Mouse (Mus musculus) midbrain, embryonic 13.5 days (tissue): ENCODE data around the gene Cadm1. TPM values are rescaled to one million over a fixed set of nuclear protein-coding genes. Genes with fewer than 3 reads are reported as not detected.
A peak's percentile ranks its signal among the peaks of the same experiment; 100 is the strongest.

ENCODE experiments used
- ATAC-seq: fragments of 200-750 bp; cut with Nextera tagmentation; 2 replicates; pipeline ENCODE4 v1.8.0; 2017; ENCODE audit warnings: mild to moderate bottlenecking, moderate TSS enrichment, moderate library complexity
- H3K27ac ChIP-seq: fragments of 300-500 bp; sonication (generic); 2 replicates; pipeline ENCODE4 v1.5.1; 2015; ENCODE audit warnings: inconsistent platforms, mild to moderate bottlenecking, moderate library complexity
- H3K27me3 ChIP-seq: fragments of 300-500 bp; sonication (generic); 2 replicates; pipeline ENCODE4 v1.6.1; 2015; ENCODE audit warnings: mild to moderate bottlenecking, inconsistent platforms
- H3K36me3 ChIP-seq: fragments of 300-500 bp; sonication (generic); 2 replicates; pipeline ENCODE4 v1.6.1; 2015; ENCODE audit warnings: mild to moderate bottlenecking, inconsistent platforms
- H3K4me1 ChIP-seq: fragments of 300-500 bp; sonication (generic); replicated peaks from 2 replicates; pipeline ENCODE4 v1.6.1; 2015; ENCODE audit warnings: inconsistent platforms
- H3K4me2 ChIP-seq: fragments of 300-500 bp; sonication (generic); replicated peaks from 2 replicates; pipeline ENCODE4 v1.6.1; 2015; ENCODE audit warnings: moderate library complexity, mild to moderate bottlenecking, inconsistent platforms
- H3K4me3 ChIP-seq: fragments of 300-500 bp; sonication (generic); replicated peaks from 2 replicates; pipeline ENCODE4 v1.5.1; 2015; ENCODE audit warnings: mild to moderate bottlenecking, inconsistent platforms
- H3K9ac ChIP-seq: fragments of 300-500 bp; sonication (generic); replicated peaks from 2 replicates; pipeline ENCODE4 v1.6.1; 2015; ENCODE audit warnings: mild to moderate bottlenecking, inconsistent platforms
- H3K9me3 ChIP-seq: fragments of 300-500 bp; sonication (generic); 2 replicates; pipeline ENCODE4 v1.6.1; 2016; ENCODE audit warnings: mild to moderate bottlenecking, inconsistent platforms
- WGBS: fragments of 180-500 bp; shearing (Covaris S2); methylation state at CpG from one replicate; pipeline ENCODE4 v1.1.7; 2015; 5-methylcytosine and 5-hydroxymethylcytosine counted together
- polyA plus RNA-seq: library from polyadenylated mRNA; unstranded; fragments of >200 nt; fragmentation: Nextera tagmentation; extraction: Ambion mirVana; gene quantifications from 2 replicates; pipeline ENCODE4 v1.2.1, GENCODE M21; 2015

The Cadm1 gene
- polyA plus RNA-seq, 1 experiment from 2014 or later, result 138 TPM

- no peak overlapping the region for H3K27ac ChIP-seq
- WGBS, result 61% methylated on average over 3 of the region's 3 CpGs
- H3K4me3 ChIP-seq, result no peak overlapping the region
- H3K27me3 ChIP-seq, result no peaks in the 10 kb centered on the region
- H3K9ac ChIP-seq, result no peak overlapping the region
- no peak for ATAC-seq
- H3K36me3 ChIP-seq, result no peaks in the 10 kb centered on the region
- H3K4me2 ChIP-seq, result no peak overlapping the region
- peaks cover 5% of the 10 kb centered on the region for H3K4me1 ChIP-seq
- H3K9me3 ChIP-seq, result no peaks in the 10 kb centered on the region
These were observed 169.1 kb downstream of the Cadm1 start for GRCm38 (mm10) chr9:47699026-47699425.

GRCm38 (mm10) chr9:47700021-47700420 lies 170.0 kb downstream of the Cadm1 start:
- peaks cover 5% of the 10 kb centered on the region for H3K4me1 ChIP-seq
- no peak for ATAC-seq
- no peaks in the 10 kb centered on the region for H3K9me3 ChIP-seq
- H3K27ac ChIP-seq, result no peak overlapping the region
- 82% methylated on average over 5 of the region's 5 CpGs for WGBS
- H3K27me3 ChIP-seq, result no peaks in the 10 kb centered on the region
- H3K36me3 ChIP-seq, result no peaks in the 10 kb centered on the region
- no peak overlapping the region for H3K4me2 ChIP-seq
- no peak overlapping the region for H3K9ac ChIP-seq
- H3K4me3 ChIP-seq, result no peak overlapping the region

- no peak overlapping the region for H3K4me2 ChIP-seq
- no peak overlapping the region for H3K27ac ChIP-seq
- no peak overlapping the region for H3K9ac ChIP-seq
- WGBS, result 93% methylated on average over 19 of the region's 19 CpGs
- no peaks in the 10 kb centered on the region for H3K9me3 ChIP-seq
- no peak overlapping the region for H3K4me3 ChIP-seq
- ATAC-seq, result no peak
- no peaks in the 10 kb centered on the region for H3K36me3 ChIP-seq
- no peaks in the 10 kb centered on the region for H3K27me3 ChIP-seq
- peaks cover 31% of the 10 kb centered on the region for H3K4me1 ChIP-seq
These were observed 173.3 kb downstream of the Cadm1 start for GRCm38 (mm10) chr9:47703026-47703876.

- WGBS, result 40% methylated on average over 9 of the region's 9 CpGs
- H3K27me3 ChIP-seq, result no peaks in the 10 kb centered on the region
- H3K9ac ChIP-seq, result no peak overlapping the region
- ATAC-seq, result no peak
- H3K27ac ChIP-seq, result no peak overlapping the region
- no peak overlapping the region for H3K4me2 ChIP-seq
- no peaks in the 10 kb centered on the region for H3K36me3 ChIP-seq
- peaks cover 34% of the 10 kb centered on the region for H3K4me1 ChIP-seq
- no peaks in the 10 kb centered on the region; the same call in 1 of the 2 replicates for H3K9me3 ChIP-seq
- H3K4me3 ChIP-seq, result no peak overlapping the region
These were observed 176.4 kb downstream of the Cadm1 start for GRCm38 (mm10) chr9:47706341-47706740.

GRCm38 (mm10) chr9:47707326-47707725 lies 177.4 kb downstream of the Cadm1 start:
- WGBS, result 51% methylated on average over 6 of the region's 6 CpGs
- H3K27ac ChIP-seq, result peak overlapping the region; percentile 76
- H3K4me2 ChIP-seq, result no peak overlapping the region
- no peaks in the 10 kb centered on the region for H3K27me3 ChIP-seq
- H3K4me3 ChIP-seq, result no peak overlapping the region
- H3K9me3 ChIP-seq, result no peaks in the 10 kb centered on the region; the same call in 1 of the 2 replicates
- 0 out of 2 replicates have a peak, but pooled peaks have one; percentile 59 for ATAC-seq
- peak overlapping the region; percentile 28; the same call in 1 of the 2 replicates for H3K9ac ChIP-seq
- H3K36me3 ChIP-seq, result no peaks in the 10 kb centered on the region
- H3K4me1 ChIP-seq, result peaks cover 35% of the 10 kb centered on the region

- Histone ChIP-seq H3K4me1 (peaks cover 35% of the 10 kb centered on the region), H3K9me3 (no peaks in the 10 kb centered on the region; the same call in 1 of the 2 replicates), H3K36me3 (no peaks in the 10 kb centered on the region), H3K4me3 (no peak overlapping the region), H3K27me3 (no peaks in the 10 kb centered on the region), H3K4me2 (no peak overlapping the region), H3K27ac (peak overlapping the region; percentile 76), H3K9ac (no peak overlapping the region)
- WGBS, result 26% methylated on average over 10 of the region's 10 CpGs
- peak; percentile 74; the same call in 1 of the 2 replicates for ATAC-seq
These were observed 178.3 kb downstream of the Cadm1 start for GRCm38 (mm10) chr9:47708299-47708698.

GRCm38 (mm10) chr9:47710946-47711345 lies 181.0 kb downstream of the Cadm1 start:
- Histone ChIP-seq H3K4me1 (peaks cover 43% of the 10 kb centered on the region), H3K9me3 (no peaks in the 10 kb centered on the region; the same call in 1 of the 2 replicates), H3K27me3 (no peaks in the 10 kb centered on the region), H3K4me2 (no peak overlapping the region), H3K27ac (no peak overlapping the region), H3K9ac (no peak overlapping the region), H3K36me3 (no peaks in the 10 kb centered on the region), H3K4me3 (no peak overlapping the region)
- no peak for ATAC-seq
- 82% methylated on average over 8 of the region's 8 CpGs for WGBS

- H3K27ac ChIP-seq, result 0 out of 2 replicates have a peak overlapping the region, but pooled peaks have one; percentile 22
- H3K4me3 ChIP-seq, result no peak overlapping the region
- 33% methylated on average over 2 of the region's 2 CpGs for WGBS
- H3K4me1 ChIP-seq, result peaks cover 39% of the 10 kb centered on the region
- no peaks in the 10 kb centered on the region; the same call in 1 of the 2 replicates for H3K9me3 ChIP-seq
- no peak overlapping the region for H3K9ac ChIP-seq
- H3K4me2 ChIP-seq, result no peak overlapping the region
- no peaks in the 10 kb centered on the region for H3K27me3 ChIP-seq
- ATAC-seq, result no peak; the same call in 1 of the 2 replicates
- H3K36me3 ChIP-seq, result no peaks in the 10 kb centered on the region
These were observed 184.6 kb downstream of the Cadm1 start for GRCm38 (mm10) chr9:47714541-47714940.

GRCm38 (mm10) chr9:47715415-47715814 lies 185.4 kb downstream of the Cadm1 start:
- no peak overlapping the region for H3K4me3 ChIP-seq
- 90% methylated on average over 3 of the region's 3 CpGs for WGBS
- no peak overlapping the region for H3K4me2 ChIP-seq
- H3K9ac ChIP-seq, result no peak overlapping the region
- no peak overlapping the region for H3K27ac ChIP-seq
- H3K27me3 ChIP-seq, result no peaks in the 10 kb centered on the region
- H3K9me3 ChIP-seq, result no peaks in the 10 kb centered on the region
- no peak for ATAC-seq
- peaks cover 39% of the 10 kb centered on the region for H3K4me1 ChIP-seq
- no peaks in the 10 kb centered on the region for H3K36me3 ChIP-seq

GRCm38 (mm10) chr9:47716883-47717282 lies 186.9 kb downstream of the Cadm1 start:
- Histone ChIP-seq H3K9me3 (no peaks in the 10 kb centered on the region), H3K27me3 (no peaks in the 10 kb centered on the region), H3K4me1 (peaks cover 35% of the 10 kb centered on the region), H3K9ac (no peak overlapping the region), H3K27ac (no peak overlapping the region), H3K4me3 (no peak overlapping the region), H3K36me3 (no peaks in the 10 kb centered on the region), H3K4me2 (no peak overlapping the region)
- WGBS, result 86% methylated on average over 16 of the region's 16 CpGs
- ATAC-seq, result no peak

GRCm38 (mm10) chr9:47727611-47728010 lies 197.6 kb downstream of the Cadm1 start:
- ATAC-seq, result no peak
- no peaks in the 10 kb centered on the region for H3K9me3 ChIP-seq
- H3K4me1 ChIP-seq, result peaks cover 35% of the 10 kb centered on the region
- H3K9ac ChIP-seq, result no peak overlapping the region
- no peak overlapping the region for H3K4me2 ChIP-seq
- H3K27ac ChIP-seq, result peak overlapping the region; percentile 57; the same call in 1 of the 2 replicates
- WGBS, result 54% methylated on average over 3 of the region's 3 CpGs
- no peak overlapping the region for H3K4me3 ChIP-seq
- no peaks in the 10 kb centered on the region for H3K27me3 ChIP-seq
- H3K36me3 ChIP-seq, result no peaks in the 10 kb centered on the region

GRCm38 (mm10) chr9:47728852-47729251 lies 198.9 kb downstream of the Cadm1 start:
- Histone ChIP-seq H3K4me1 (peaks cover 35% of the 10 kb centered on the region), H3K36me3 (no peaks in the 10 kb centered on the region), H3K9ac (no peak overlapping the region), H3K4me2 (no peak overlapping the region), H3K27me3 (no peaks in the 10 kb centered on the region), H3K9me3 (no peaks in the 10 kb centered on the region), H3K27ac (peak overlapping the region; percentile 57), H3K4me3 (no peak overlapping the region)
- 45% methylated on average over 5 of the region's 5 CpGs for WGBS
- no peak for ATAC-seq
